Mouse (Mus musculus) hindbrain, embryonic 14.5 days (tissue): ENCODE data around the gene Cactin. TPM values are rescaled to one million over a fixed set of nuclear protein-coding genes. Genes with fewer than 3 reads are reported as not detected.

Experiments used
- ATAC-seq: fragments of 200-750 bp; cut with Nextera tagmentation; 2 replicates; pipeline ENCODE4 v1.8.0; 2017; ENCODE audit warnings: moderate number of reproducible peaks, mild to moderate bottlenecking, moderate TSS enrichment, moderate library complexity; ENCODE audit not compliant: low FRiP score
- DNase-seq: peaks from one replicate; pipeline ENCODE4 v3.0.0-alpha.2; 2015; ENCODE audit warnings: low spot score
- H3K27ac ChIP-seq: fragments of 300-500 bp; sonication (generic); 2 replicates; pipeline ENCODE4 v1.5.1; 2014; ENCODE audit warnings: mild to moderate bottlenecking, moderate library complexity
- H3K27me3 ChIP-seq: fragments of 300-500 bp; sonication (generic); 2 replicates; pipeline ENCODE4 v1.6.1; 2014; ENCODE audit warnings: mild to moderate bottlenecking, low read length, mixed read lengths; ENCODE audit not compliant: control insufficient read depth, insufficient read depth
- H3K36me3 ChIP-seq: fragments of 300-500 bp; sonication (generic); replicated peaks from 2 replicates; pipeline ENCODE4 v1.6.1; 2014; ENCODE audit not compliant: control insufficient read depth, insufficient read depth
- H3K4me1 ChIP-seq: fragments of 300-500 bp; sonication (generic); replicated peaks from 2 replicates; pipeline ENCODE4 v1.6.1; 2014; ENCODE audit warnings: antibody characterized with exemption, low read length, mixed read lengths; ENCODE audit not compliant: control insufficient read depth, insufficient read depth
- H3K4me2 ChIP-seq: fragments of 300-500 bp; sonication (generic); replicated peaks from 2 replicates; pipeline ENCODE4 v1.6.1; 2014; ENCODE audit warnings: mild to moderate bottlenecking, moderate library complexity
- H3K4me3 ChIP-seq: fragments of 300-500 bp; sonication (generic); replicated peaks from 2 replicates; pipeline ENCODE4 v1.5.1; 2014; ENCODE audit warnings: mild to moderate bottlenecking, low read length
- H3K9ac ChIP-seq: fragments of 300-500 bp; sonication (generic); 2 replicates; pipeline ENCODE4 v1.6.1; 2014
- H3K9me3 ChIP-seq: fragments of 300-500 bp; sonication (generic); 2 replicates; pipeline ENCODE4 v1.6.1; 2016; ENCODE audit warnings: low read length; ENCODE audit not compliant: control insufficient read depth
- WGBS: fragments of 180-500 bp; shearing (Covaris S2); extraction: QIAGEN DNeasy Blood & Tissue Kit; methylation state at CpG from one replicate; pipeline ENCODE4 v1.1.7; 2014; 5-methylcytosine and 5-hydroxymethylcytosine counted together
- polyA plus RNA-seq: library from polyadenylated mRNA; unstranded; fragments of >200 nt; fragmentation: Nextera tagmentation; extraction: Ambion mirVana; gene quantifications from 2 replicates; pipeline ENCODE4 v1.2.1, GENCODE M21; 2014

Gene Cactin
- polyA plus RNA-seq, 1 experiment from 2014 or later = 18.7 TPM

DNA sequence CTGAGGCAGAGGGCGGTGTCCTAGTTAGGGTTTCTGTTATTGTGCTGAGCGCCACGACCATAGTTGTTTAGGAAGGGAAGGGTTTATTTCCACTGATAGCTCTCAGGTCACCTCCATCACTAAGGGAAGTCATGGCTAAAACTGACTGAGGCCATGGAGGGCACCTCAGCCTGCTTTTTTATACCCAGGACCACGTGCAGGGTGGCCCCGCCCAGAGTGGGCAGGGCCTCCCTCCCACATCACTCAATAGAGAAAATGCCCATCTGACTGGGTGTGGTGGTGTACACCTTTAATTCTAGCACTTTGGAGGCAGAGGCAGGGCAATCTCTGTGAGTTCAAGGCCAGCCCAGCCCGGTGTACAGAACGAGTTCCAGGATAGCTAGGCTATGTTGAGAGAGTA, 6.7 kb upstream of the Cactin start:
- H3K36me3 ChIP-seq = peaks cover 93% of the 10 kb centered on the region
- 82% methylated on average over 7 of the region's 7 CpGs for WGBS
- H3K4me1 ChIP-seq = peaks cover 5% of the 10 kb centered on the region
- H3K4me3 ChIP-seq = no peak overlapping the region
- H3K9me3 ChIP-seq = no peaks in the 10 kb centered on the region
- DNase-seq (no peak), ATAC-seq (no peak)
- H3K4me2 ChIP-seq = no peak overlapping the region
- no peaks in the 10 kb centered on the region for H3K27me3 ChIP-seq
- H3K9ac ChIP-seq = no peak overlapping the region
- no peak overlapping the region for H3K27ac ChIP-seq

GRCm38 (mm10) chr10:81315587-81315986, 5.3 kb upstream of the Cactin start:
- Histone ChIP-seq H3K4me1 (peaks cover 12% of the 10 kb centered on the region), H3K4me3 (no peak overlapping the region), H3K27ac (no peak overlapping the region), H3K36me3 (peaks cover 79% of the 10 kb centered on the region), H3K4me2 (no peak overlapping the region), H3K9me3 (no peaks in the 10 kb centered on the region), H3K27me3 (no peaks in the 10 kb centered on the region), H3K9ac (no peak overlapping the region)
- WGBS = 93% methylated on average over 16 of the region's 16 CpGs
- DNase-seq (no peak), ATAC-seq (no peak)

DNA sequence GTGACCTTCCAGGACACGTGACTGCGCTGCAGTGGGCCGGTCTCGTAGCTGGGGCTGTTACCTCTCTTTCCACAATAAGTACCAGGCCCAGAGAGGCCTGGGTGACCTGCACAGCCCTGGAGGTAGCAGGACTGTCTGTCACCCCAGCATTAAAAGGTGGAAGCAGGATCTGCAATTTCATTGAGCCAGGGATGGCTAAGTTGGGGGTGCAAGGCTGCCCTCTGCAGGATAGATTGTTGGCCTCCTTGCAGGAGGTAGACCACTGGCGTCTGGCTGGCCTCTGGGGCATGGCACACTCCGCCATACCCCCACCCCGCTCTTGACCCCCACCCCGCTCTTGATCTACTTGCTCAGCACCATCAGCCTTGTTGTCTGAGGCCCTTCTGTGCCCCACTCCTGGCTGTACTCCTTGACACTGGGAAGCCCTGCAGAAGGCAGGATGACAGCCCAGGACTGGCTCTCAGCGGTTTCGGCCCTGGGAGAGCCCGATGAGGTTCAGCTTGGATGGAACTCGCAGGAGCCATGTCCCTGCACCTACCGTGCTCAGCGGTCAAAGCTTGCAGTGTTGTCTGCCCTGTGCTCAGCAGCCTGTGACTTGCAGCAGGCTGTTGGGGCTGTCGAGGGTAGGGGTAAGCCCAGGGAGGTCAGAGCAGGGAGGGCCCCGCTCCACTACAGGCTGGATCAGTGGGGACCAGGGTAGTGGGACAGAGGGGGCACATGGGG, 4.4 kb upstream of the Cactin start:
- peak overlapping the region; percentile 28 for H3K4me2 ChIP-seq
- H3K36me3 ChIP-seq = peaks cover 70% of the 10 kb centered on the region
- DNase-seq (no peak), ATAC-seq (no peak)
- no peak overlapping the region for H3K4me3 ChIP-seq
- 44% methylated on average over 16 of the region's 16 CpGs for WGBS
- H3K9me3 ChIP-seq = no peaks in the 10 kb centered on the region
- H3K4me1 ChIP-seq = peaks cover 12% of the 10 kb centered on the region
- H3K27me3 ChIP-seq = no peaks in the 10 kb centered on the region
- H3K9ac ChIP-seq = peak overlapping the region; percentile 13; the same call in 1 of the 2 replicates
- H3K27ac ChIP-seq = no peak overlapping the region

DNA sequence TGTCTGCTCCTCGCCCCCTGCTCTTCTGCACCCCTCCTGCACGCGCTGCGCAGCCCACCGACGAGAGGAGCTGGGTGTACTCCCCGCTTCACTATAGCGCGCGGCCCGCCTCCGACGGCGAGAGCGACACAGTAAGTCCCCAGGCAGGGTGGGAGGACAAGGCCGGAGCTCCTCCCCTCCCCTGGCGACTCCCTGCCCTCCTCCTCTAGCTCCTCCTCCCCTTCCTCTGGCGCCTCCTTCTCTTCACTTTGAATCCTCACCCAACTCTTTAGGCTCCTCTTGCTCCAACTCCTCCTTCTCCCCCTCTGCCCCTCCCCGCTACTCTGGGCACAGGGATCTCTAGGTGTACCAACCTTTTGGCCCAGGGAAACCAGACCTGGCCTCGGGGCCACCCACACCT, 3.6 kb upstream of the Cactin start:
- Histone ChIP-seq H3K27ac (no peak overlapping the region), H3K4me3 (no peak overlapping the region), H3K36me3 (peaks cover 62% of the 10 kb centered on the region), H3K9ac (peak overlapping the region; percentile 13; the same call in 1 of the 2 replicates), H3K4me2 (peak overlapping the region; percentile 28), H3K27me3 (no peaks in the 10 kb centered on the region), H3K4me1 (peaks cover 20% of the 10 kb centered on the region), H3K9me3 (no peaks in the 10 kb centered on the region)
- 14% methylated on average over 19 of the region's 20 CpGs for WGBS
- DNase-seq (no peak), ATAC-seq (no peak)

DNA sequence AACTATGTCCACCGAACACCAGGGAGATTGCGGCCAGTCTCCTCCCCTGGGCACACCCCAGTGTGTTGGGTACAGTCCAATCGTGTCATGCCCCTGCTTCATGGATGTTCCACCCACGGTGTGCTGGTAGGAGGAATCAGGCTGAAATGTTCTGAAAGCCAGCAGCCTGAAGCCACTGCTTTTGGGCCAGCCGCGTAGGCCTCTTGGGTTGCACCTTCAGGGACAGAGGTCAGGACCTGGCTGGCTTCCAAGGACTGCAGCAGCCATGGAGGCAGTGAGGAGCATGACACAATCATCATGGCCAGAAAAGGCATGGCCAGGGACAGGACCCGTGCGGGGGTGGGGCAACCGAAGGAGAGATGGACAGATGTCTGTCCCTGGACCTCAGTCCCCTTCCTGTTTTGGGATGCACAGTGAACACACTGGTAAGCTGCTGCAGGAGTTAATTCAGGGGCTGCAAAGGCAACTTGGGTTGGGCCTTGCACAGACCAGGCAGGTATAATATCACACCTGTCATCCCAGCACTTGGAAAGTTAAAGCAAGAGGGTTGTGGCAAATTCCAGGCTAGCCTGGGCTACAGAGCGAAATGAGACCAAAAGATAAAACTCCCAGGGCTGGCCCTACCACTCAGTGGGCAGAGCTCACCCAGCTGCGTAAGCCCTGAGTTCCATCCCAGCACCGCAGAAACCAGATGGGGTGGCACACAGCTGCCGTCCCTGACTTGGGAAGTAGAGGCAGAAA, 2.1 kb upstream of the Cactin start:
- H3K9me3 ChIP-seq = no peaks in the 10 kb centered on the region
- H3K4me2 ChIP-seq = no peak overlapping the region
- peaks cover 20% of the 10 kb centered on the region for H3K4me1 ChIP-seq
- no peak overlapping the region for H3K27ac ChIP-seq
- no peaks in the 10 kb centered on the region for H3K27me3 ChIP-seq
- peaks cover 62% of the 10 kb centered on the region for H3K36me3 ChIP-seq
- H3K9ac ChIP-seq = peak overlapping the region; percentile 48; the same call in 1 of the 2 replicates
- DNase-seq (no peak), ATAC-seq (no peak)
- WGBS = 92% methylated on average over 13 of the region's 13 CpGs
- no peak overlapping the region for H3K4me3 ChIP-seq

GRCm38 (mm10) chr10:81319330-81319699, 1.6 kb upstream of the Cactin start:
- H3K27me3 ChIP-seq = no peaks in the 10 kb centered on the region
- no peaks in the 10 kb centered on the region for H3K9me3 ChIP-seq
- H3K4me2 ChIP-seq = peak overlapping the region; percentile 83
- H3K27ac ChIP-seq = peak overlapping the region; percentile 81
- peak overlapping the region; percentile 48 for H3K9ac ChIP-seq
- peaks cover 62% of the 10 kb centered on the region for H3K36me3 ChIP-seq
- no peak for ATAC-seq
- 33% methylated on average over 8 of the region's 8 CpGs for WGBS
- peaks cover 20% of the 10 kb centered on the region for H3K4me1 ChIP-seq
- DNase-seq = no peak
- peak overlapping the region; percentile 76; the same call in 1 of the 2 replicates for H3K4me3 ChIP-seq

DNA sequence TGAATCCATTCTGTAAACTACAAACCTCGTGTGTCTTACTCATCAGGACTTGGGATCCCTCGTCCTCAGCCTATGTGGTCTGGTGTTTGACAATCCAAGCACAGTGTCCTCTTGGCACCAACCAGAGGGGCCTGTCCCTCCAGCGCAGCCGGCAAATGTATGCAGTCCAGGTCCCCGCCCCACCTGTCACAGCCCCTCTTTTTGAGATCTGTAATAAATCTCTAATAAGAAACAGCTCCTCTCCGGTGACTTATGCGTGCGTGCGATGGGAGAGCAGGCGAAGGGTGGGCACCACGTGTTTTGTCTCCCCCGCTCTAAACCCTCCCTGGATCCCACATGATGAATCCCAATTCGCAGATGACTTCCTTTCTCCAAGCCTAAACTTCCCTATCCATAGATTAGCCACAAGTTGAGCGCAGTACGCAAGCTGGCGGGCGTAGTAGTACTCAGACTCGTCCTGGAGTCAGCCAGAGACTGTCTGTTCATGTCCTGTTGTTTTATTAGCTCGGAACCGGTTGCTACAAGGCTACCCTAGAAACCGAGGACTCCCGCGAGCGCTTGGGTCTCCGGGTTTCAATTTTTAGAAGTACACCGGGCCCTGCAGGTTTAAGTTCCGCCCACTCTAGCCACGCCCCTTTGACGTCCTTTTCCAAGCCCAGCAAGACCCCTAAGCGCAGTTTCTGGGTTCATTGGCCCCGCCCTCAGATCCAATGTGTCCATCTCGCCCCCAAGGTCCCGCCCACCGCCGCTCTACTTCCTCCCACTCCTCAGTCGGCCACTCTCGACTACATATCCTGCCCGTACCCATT, 958 bp upstream of the Cactin start:
- peak overlapping the region; percentile 76 for H3K4me3 ChIP-seq
- peak overlapping the region; percentile 83 for H3K4me2 ChIP-seq
- peak overlapping the region; percentile 48 for H3K9ac ChIP-seq
- DNase-seq (peak; percentile 92), ATAC-seq (peak; percentile 12; the same call in 1 of the 2 replicates)
- no peaks in the 10 kb centered on the region for H3K27me3 ChIP-seq
- H3K36me3 ChIP-seq = peaks cover 63% of the 10 kb centered on the region
- under 1% methylated on average over 38 of the region's 38 CpGs for WGBS
- peaks cover 20% of the 10 kb centered on the region for H3K4me1 ChIP-seq
- H3K27ac ChIP-seq = peak overlapping the region; percentile 81
- H3K9me3 ChIP-seq = no peaks in the 10 kb centered on the region

DNA sequence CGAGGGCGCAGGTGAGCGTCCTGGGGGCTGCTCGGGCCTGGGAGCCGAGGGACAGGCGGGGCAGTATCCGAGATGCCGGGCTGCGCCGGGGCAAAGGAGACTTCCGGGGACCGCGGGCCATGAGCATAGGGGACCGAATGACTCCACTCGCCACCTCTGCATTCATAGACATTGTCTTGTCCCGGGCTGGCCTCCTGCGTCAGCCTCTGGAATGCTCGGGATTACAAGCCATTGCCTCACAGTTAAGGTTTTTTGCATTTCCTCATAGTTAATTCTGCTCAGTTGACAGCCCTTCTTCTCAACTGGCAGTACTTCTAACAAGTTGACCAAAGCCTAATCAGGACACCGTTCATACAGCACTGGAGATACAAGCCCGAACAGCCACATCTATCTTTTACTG, 533 bp downstream of the Cactin start:
- 4% methylated on average over 20 of the region's 20 CpGs for WGBS
- Histone ChIP-seq H3K27me3 (no peaks in the 10 kb centered on the region), H3K27ac (peak overlapping the region; percentile 81), H3K4me3 (peak overlapping the region; percentile 76), H3K36me3 (peaks cover 63% of the 10 kb centered on the region), H3K9me3 (no peaks in the 10 kb centered on the region), H3K9ac (peak overlapping the region; percentile 77), H3K4me2 (peak overlapping the region; percentile 83), H3K4me1 (peaks cover 20% of the 10 kb centered on the region)
- DNase-seq (no peak), ATAC-seq (no peak)

DNA sequence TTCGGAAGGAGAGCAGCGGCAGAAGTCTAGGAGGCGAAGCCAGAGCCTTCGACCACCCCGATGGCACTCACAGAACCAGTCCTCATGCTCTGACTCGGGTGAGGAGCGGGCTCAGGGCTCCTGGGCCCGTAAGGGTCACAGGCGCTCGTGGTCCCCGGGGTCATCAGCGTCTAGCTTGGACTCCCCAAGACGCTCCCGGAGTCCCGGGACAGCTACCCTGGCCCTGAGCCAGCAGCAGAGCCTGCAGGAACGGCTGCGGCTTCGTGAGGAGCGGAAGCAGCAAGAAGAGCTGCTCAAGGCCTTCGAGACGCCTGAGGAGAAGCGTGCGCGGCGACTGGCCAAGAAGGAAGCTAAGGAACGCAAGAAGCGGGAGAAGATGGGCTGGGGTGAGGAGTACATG, 1.5 kb downstream of the Cactin start:
- WGBS = 93% methylated on average over 27 of the region's 27 CpGs
- Histone ChIP-seq H3K27me3 (no peaks in the 10 kb centered on the region), H3K9me3 (no peaks in the 10 kb centered on the region), H3K9ac (no peak overlapping the region), H3K36me3 (peaks cover 67% of the 10 kb centered on the region), H3K27ac (no peak overlapping the region), H3K4me1 (peaks cover 20% of the 10 kb centered on the region), H3K4me2 (no peak overlapping the region), H3K4me3 (no peak overlapping the region)
- DNase-seq (no peak), ATAC-seq (no peak)
